Mouse (Mus musculus) liver, embryonic 14.5 days (tissue): ENCODE measurements around the gene Nav2.

ENCODE experiments used
- CTCF ChIP-seq: IDR thresholded peaks from 2 replicates; pipeline ENCODE4 v1.5.1; 2016; ENCODE audit warnings: antibody characterized with exemption, low read depth, control low read depth
- EP300 ChIP-seq: IDR thresholded peaks from 2 replicates; pipeline ENCODE4 v1.6.1; 2016; ENCODE audit warnings: antibody characterized with exemption, low read depth

DNA sequence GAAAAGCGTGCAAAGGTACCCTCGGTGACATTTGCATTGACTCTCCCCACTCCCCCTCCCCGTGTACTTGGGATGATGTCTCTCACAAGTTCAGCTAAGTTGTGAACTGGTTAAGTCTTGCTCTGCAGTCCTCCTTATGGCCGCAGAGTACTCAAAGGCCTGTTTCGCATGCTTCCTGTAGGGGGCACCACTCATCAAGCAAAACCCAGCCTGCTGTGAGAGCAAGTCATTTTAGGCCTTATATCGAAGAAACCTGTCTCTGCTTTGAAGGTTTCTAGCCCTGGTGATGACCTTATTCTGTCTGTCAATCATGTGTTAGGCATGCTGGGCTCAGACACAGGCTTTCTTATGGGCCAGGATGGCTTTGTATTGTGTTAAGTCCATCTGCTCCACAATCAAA lies 519.3 kb downstream of the Nav2 start:
- TF ChIP-seq EP300 (no peak), CTCF (peak; percentile 76)
